Mouse (Mus musculus): Measurements from ENCODE around the gene Ina. TPM values are rescaled to one million over a fixed set of nuclear protein-coding genes. Genes with fewer than 3 reads are reported as not detected.

Gene Ina
- 333 TPM in 2 replicates for polyA plus RNA-seq (2015; fragmentation: Nextera tagmentation; extraction: Ambion mirVana)

- peak within 1 kb of the TSS; percentile 56 for H3K4me3 ChIP-seq
- under 1% methylated on average over 122 of the region's 124 CpGs for WGBS
Observed at GRCm38 (mm10) chr19:47014447-47015381, at the start of gene Ina, which contains the start of gene Nt5c2. TSS of gene Ina (plus strand) at chr19:47014698. TSS of gene Nt5c2 (minus strand) at chr19:47015153.

GRCm38 (mm10) chr19:46965496-46965895 lies 49.0 kb upstream of the Ina start:
- Histone ChIP-seq H3K27me3 (no peaks in the 10 kb centered on the region), H3K36me3 (no peaks in the 10 kb centered on the region), H3K4me3 (no peak overlapping the region)

More at GRCm38 (mm10) chr19:47014447-47015381, at the start of gene Ina, which contains the start of gene Nt5c2:
- Histone ChIP-seq H3K4me2 (replicated peaks) (peak within 1 kb of the TSS; percentile 80), H3K9me3 (no peaks in the 10 kb centered on the region), H3K27ac (replicated peaks) (peak within 1 kb of the TSS; percentile 93), H3K4me1 (peaks cover 33% of the 10 kb centered on the region), H3K9ac (replicated peaks) (peak within 1 kb of the TSS; percentile 69), H3K36me3 (no peaks in the 10 kb centered on the region), H3K27me3 (peaks cover 21% of the 10 kb centered on the region; the same call in 1 of the 2 replicates)
- peak; percentile 86 for ATAC-seq (replicated peaks)

GRCm38 (mm10) chr19:46966330-46966729 lies 48.2 kb upstream of the Ina start:
- no peak overlapping the region for H3K27ac ChIP-seq (replicated peaks)
- no peak overlapping the region for H3K4me3 ChIP-seq
- H3K36me3 ChIP-seq: no peaks in the 10 kb centered on the region
- H3K4me1 ChIP-seq: peaks cover 18% of the 10 kb centered on the region
- no peaks in the 10 kb centered on the region for H3K9me3 ChIP-seq
- 96% methylated on average over 6 of the region's 6 CpGs for WGBS
- no peak overlapping the region for H3K4me2 ChIP-seq (replicated peaks)
- no peak overlapping the region for H3K9ac ChIP-seq (replicated peaks)
- no peaks in the 10 kb centered on the region for H3K27me3 ChIP-seq
- no peak for ATAC-seq (replicated peaks)

More at GRCm38 (mm10) chr19:46965496-46965895, 49.0 kb upstream of the Ina start:
- Histone ChIP-seq H3K9ac (replicated peaks) (no peak overlapping the region), H3K4me1 (peaks cover 17% of the 10 kb centered on the region), H3K4me2 (replicated peaks) (no peak overlapping the region), H3K27ac (replicated peaks) (no peak overlapping the region), H3K9me3 (no peaks in the 10 kb centered on the region)
- ATAC-seq (replicated peaks): no peak

DNA sequence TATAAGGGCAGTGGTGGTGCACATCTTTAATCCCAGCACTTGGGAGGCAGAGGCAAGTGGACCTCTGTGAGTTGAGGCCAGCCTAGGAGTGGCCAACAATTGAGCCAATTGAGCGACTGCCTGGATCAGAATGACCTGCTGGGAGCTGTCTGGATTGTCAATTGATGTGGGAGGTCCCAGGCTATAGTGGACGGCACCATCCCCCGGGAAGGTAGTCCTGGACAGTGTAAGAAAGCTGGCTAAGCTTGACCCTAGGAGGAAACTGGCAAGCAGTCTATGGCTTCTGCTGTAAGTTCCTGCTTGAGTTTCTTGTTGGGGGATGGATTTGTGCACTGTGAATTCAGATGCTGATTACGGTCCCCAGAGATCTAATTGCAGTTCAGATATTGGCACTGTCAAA lies 46.6 kb upstream of the Ina start:
- Histone ChIP-seq H3K4me1 (peaks cover 20% of the 10 kb centered on the region), H3K9me3 (no peaks in the 10 kb centered on the region), H3K36me3 (no peaks in the 10 kb centered on the region), H3K4me2 (replicated peaks) (no peak overlapping the region), H3K27me3 (no peaks in the 10 kb centered on the region), H3K9ac (replicated peaks) (no peak overlapping the region), H3K27ac (replicated peaks) (no peak overlapping the region), H3K4me3 (no peak overlapping the region)
- WGBS: 38% methylated on average over 4 of the region's 4 CpGs
- no peak for ATAC-seq (replicated peaks)

- 91% methylated on average over 5 of the region's 5 CpGs for WGBS
Observed at GRCm38 (mm10) chr19:46968833-46969232, 45.7 kb upstream of the Ina start.

DNA sequence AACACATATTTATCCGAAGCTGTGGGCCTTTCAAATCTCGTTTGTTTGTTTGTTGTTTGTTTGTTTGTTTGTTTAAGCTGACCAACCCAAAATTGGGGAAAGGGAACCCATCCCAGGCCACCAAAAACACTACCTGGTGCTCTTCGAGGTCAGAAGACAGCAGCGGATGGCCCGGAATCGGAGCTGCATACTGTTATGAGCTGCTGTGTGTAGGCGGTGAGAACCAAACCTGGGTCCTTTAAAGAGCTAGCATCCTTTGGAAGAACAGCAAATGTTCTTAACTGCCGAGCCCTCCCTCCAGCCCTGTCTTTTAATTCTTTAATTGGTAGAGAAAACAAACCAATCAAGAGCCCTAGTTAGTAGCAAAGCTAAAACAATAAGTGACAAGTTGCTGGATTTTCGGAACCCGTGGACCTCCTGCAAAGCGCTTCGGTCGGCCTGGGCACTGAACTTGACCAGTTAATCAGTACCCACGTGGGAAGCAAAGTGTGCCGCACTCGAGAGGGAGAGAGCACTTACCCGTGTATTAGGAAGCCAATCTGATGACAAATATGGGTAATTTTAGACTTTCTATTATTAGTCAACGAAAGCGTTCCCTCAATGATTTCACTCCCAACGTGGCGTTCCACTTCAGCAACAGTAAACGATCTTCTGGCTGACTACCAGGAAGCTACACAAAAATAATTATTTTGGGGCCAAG lies 45.1 kb upstream of the Ina start:
- 61% methylated on average over 22 of the region's 22 CpGs for WGBS
- no peak for ATAC-seq (replicated peaks)

More at GRCm38 (mm10) chr19:46968833-46969232, 45.7 kb upstream of the Ina start:
- Histone ChIP-seq H3K4me2 (replicated peaks) (no peak overlapping the region), H3K4me3 (no peak overlapping the region), H3K36me3 (no peaks in the 10 kb centered on the region), H3K27me3 (no peaks in the 10 kb centered on the region), H3K9ac (replicated peaks) (no peak overlapping the region), H3K9me3 (no peaks in the 10 kb centered on the region), H3K27ac (replicated peaks) (no peak overlapping the region), H3K4me1 (peaks cover 20% of the 10 kb centered on the region)
- ATAC-seq (replicated peaks): no peak

GRCm38 (mm10) chr19:46970121-46970729 lies 44.3 kb upstream of the Ina start:
- H3K4me3 ChIP-seq: no peak overlapping the region
- 0 out of 2 replicates have a peak overlapping the region, but pooled peaks have one; percentile 15 for H3K9ac ChIP-seq (replicated peaks)
- H3K27me3 ChIP-seq: no peaks in the 10 kb centered on the region
- H3K36me3 ChIP-seq: no peaks in the 10 kb centered on the region
- WGBS: 58% methylated on average over 13 of the region's 13 CpGs
- 0 out of 2 replicates have a peak overlapping the region, but pooled peaks have one; percentile 6 for H3K27ac ChIP-seq (replicated peaks)
- no peaks in the 10 kb centered on the region for H3K9me3 ChIP-seq
- H3K4me1 ChIP-seq: peaks cover 20% of the 10 kb centered on the region
- ATAC-seq (replicated peaks): no peak
- H3K4me2 ChIP-seq (replicated peaks): no peak overlapping the region

More for the DNA sequence above, 45.1 kb upstream of the Ina start:
- H3K4me3 ChIP-seq: no peak overlapping the region
- H3K27me3 ChIP-seq: no peaks in the 10 kb centered on the region
- H3K4me1 ChIP-seq: peaks cover 20% of the 10 kb centered on the region
- 0 out of 2 replicates have a peak overlapping the region, but pooled peaks have one; percentile 15 for H3K9ac ChIP-seq (replicated peaks)
- H3K9me3 ChIP-seq: no peaks in the 10 kb centered on the region
- H3K27ac ChIP-seq (replicated peaks): no peak overlapping the region
- no peak overlapping the region for H3K4me2 ChIP-seq (replicated peaks)
- no peaks in the 10 kb centered on the region for H3K36me3 ChIP-seq

- Histone ChIP-seq H3K36me3 (no peaks in the 10 kb centered on the region), H3K9me3 (no peaks in the 10 kb centered on the region), H3K4me2 (replicated peaks) (no peak overlapping the region), H3K27ac (replicated peaks) (peak overlapping the region; percentile 76), H3K4me3 (no peak overlapping the region), H3K27me3 (no peaks in the 10 kb centered on the region), H3K9ac (replicated peaks) (0 out of 2 replicates have a peak overlapping the region, but pooled peaks have one; percentile 1), H3K4me1 (peaks cover 20% of the 10 kb centered on the region)
- 23% methylated on average over 8 of the region's 8 CpGs for WGBS
- peak; percentile 55; the same call in 1 of the 2 replicates for ATAC-seq (replicated peaks)
Observed at GRCm38 (mm10) chr19:46971051-46971689, 43.3 kb upstream of the Ina start.

GRCm38 (mm10) chr19:46971712-46972111 lies 42.8 kb upstream of the Ina start:
- Histone ChIP-seq H3K4me1 (peaks cover 20% of the 10 kb centered on the region), H3K27me3 (no peaks in the 10 kb centered on the region), H3K36me3 (no peaks in the 10 kb centered on the region), H3K9me3 (no peaks in the 10 kb centered on the region), H3K4me3 (no peak overlapping the region), H3K27ac (replicated peaks) (peak overlapping the region; percentile 76), H3K4me2 (replicated peaks) (no peak overlapping the region), H3K9ac (replicated peaks) (no peak overlapping the region)
- 49% methylated on average over 9 of the region's 9 CpGs for WGBS
- no peak for ATAC-seq (replicated peaks)

GRCm38 (mm10) chr19:46972159-46972558 lies 42.3 kb upstream of the Ina start:
- Histone ChIP-seq H3K36me3 (no peaks in the 10 kb centered on the region), H3K4me1 (peaks cover 20% of the 10 kb centered on the region), H3K9me3 (no peaks in the 10 kb centered on the region), H3K27ac (replicated peaks) (peak overlapping the region; percentile 76), H3K4me2 (replicated peaks) (no peak overlapping the region), H3K27me3 (no peaks in the 10 kb centered on the region), H3K9ac (replicated peaks) (no peak overlapping the region), H3K4me3 (no peak overlapping the region)
- ATAC-seq (replicated peaks): no peak
- 91% methylated on average over 3 of the region's 3 CpGs for WGBS

DNA sequence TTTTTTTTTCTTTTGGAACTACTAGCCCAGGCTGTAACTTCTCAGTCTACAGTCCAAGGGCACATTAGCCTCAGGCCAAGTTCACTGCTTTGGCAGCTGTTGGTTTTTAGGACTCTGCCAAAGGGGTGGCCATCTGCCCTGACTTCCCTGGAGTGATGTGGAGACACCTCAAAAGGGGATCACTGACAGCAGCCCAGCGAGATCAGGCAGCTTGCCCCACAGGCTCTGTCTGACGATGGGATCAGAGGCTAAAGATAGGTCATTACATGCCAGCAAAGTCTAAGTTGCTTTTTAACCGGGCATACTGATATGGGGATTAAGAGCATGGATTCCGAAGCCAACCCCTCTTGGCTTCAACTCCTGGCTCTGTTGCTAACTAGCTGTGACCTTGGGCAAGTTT lies 38.9 kb upstream of the Ina start:
- Histone ChIP-seq H3K9me3 (no peaks in the 10 kb centered on the region), H3K4me2 (replicated peaks) (no peak overlapping the region), H3K9ac (replicated peaks) (no peak overlapping the region), H3K27ac (replicated peaks) (no peak overlapping the region), H3K4me1 (peaks cover 16% of the 10 kb centered on the region), H3K4me3 (no peak overlapping the region), H3K27me3 (no peaks in the 10 kb centered on the region), H3K36me3 (no peaks in the 10 kb centered on the region)
- ATAC-seq (replicated peaks): no peak
- 72% methylated on average over 4 of the region's 4 CpGs for WGBS
